8 mouse cellular contexts compared by ENCODE assay signal in genomic region chr7:28013549-28014444, GRCm38 (mm10). TPM values are rescaled to one million over a fixed set of nuclear protein-coding genes. Genes with fewer than 3 reads are reported as not detected.
DNase-seq lines count a peak whose midpoint lies in the region; ATAC-seq and TF ChIP-seq lines count a peak whose summit lies in the region.

Gene Zfp850 (minus strand): TSS chr7:28014115.

- no peak for TF ChIP-seq EP300 in stomach, postnatal 0 days (optimal IDR thresholded peaks at IDR 0.05)

- H3K4me2 ChIP-seq in heart, embryonic 14.5 days (ENCODE audit: low read length) = peak within 1 kb of the TSS; percentile 96
- peak within 1 kb of the TSS; percentile 86 for H3K4me2 ChIP-seq in liver, embryonic 13.5 days
- peak within 1 kb of the TSS; percentile 71 for H3K4me2 ChIP-seq in neural tube, embryonic 11.5 days (ENCODE audit: low read depth)
- H3K4me2 ChIP-seq in stomach, postnatal 0 days (replicated peaks; ENCODE audit: low read depth) = peak within 1 kb of the TSS; percentile 84

- TF ChIP-seq CTCF in stomach, postnatal 0 days (IDR thresholded peaks at IDR 0.05; ENCODE audit: low read depth) = no peak

- H3K4me3 ChIP-seq in brown adipose tissue, adult 24 weeks (ENCODE audit: insufficient read depth, low read depth, low read length) = peak within 1 kb of the TSS; percentile 88
- H3K4me3 ChIP-seq in heart, embryonic 14.5 days (ENCODE audit: control insufficient read depth in 1 of 2, insufficient read depth in 1 of 2, low read depth in 1 of 2, low read length in 2 of 2) = peak within 1 kb of the TSS; percentile 85 to 99
- H3K4me3 ChIP-seq in liver, embryonic 13.5 days (replicated peaks) = peak within 1 kb of the TSS; percentile 75
- H3K4me3 ChIP-seq in neural tube, embryonic 11.5 days (ENCODE audit: low read depth, low read length) = peak within 1 kb of the TSS; percentile 49
- peak within 1 kb of the TSS; percentile 64 for H3K4me3 ChIP-seq in stomach, postnatal 0 days (ENCODE audit: low read depth, low read length)

- peaks cover 5% of the 10 kb centered on the region; the same call in 1 of the 2 replicates for H3K9me3 ChIP-seq in heart, embryonic 14.5 days (ENCODE audit: control insufficient read depth, low read length)
- H3K9me3 ChIP-seq in liver, embryonic 13.5 days (replicated peaks) = no peaks in the 10 kb centered on the region
- H3K9me3 ChIP-seq in neural tube, embryonic 11.5 days (ENCODE audit: control insufficient read depth, low read length) = no peaks in the 10 kb centered on the region
- H3K9me3 ChIP-seq in stomach, postnatal 0 days (ENCODE audit: control insufficient read depth, low read length) = no peaks in the 10 kb centered on the region

- H3K27me3 ChIP-seq in heart, embryonic 14.5 days (ENCODE audit: control insufficient read depth, insufficient read depth, low read length) = no peaks in the 10 kb centered on the region
- H3K27me3 ChIP-seq in liver, embryonic 13.5 days = no peaks in the 10 kb centered on the region
- no peaks in the 10 kb centered on the region for H3K27me3 ChIP-seq in neural tube, embryonic 11.5 days (ENCODE audit: control insufficient read depth, insufficient read depth, low read length)
- no peaks in the 10 kb centered on the region for H3K27me3 ChIP-seq in stomach, postnatal 0 days (ENCODE audit: control insufficient read depth, insufficient read depth, low read length)

- DNase-seq in CD4-positive, CD25-positive, alpha-beta regulatory T cell, adult 2 months (ENCODE audit: low read depth, low spot score) = peak; percentile 74
- DNase-seq in fibroblast of lung, adult 2 months (ENCODE audit: low read depth) = peak; percentile 29
- peak; percentile 84 for DNase-seq in kidney, postnatal 14 days
- DNase-seq in liver, embryonic 13.5 days = peak; percentile 61
- peak; percentile 86 for DNase-seq in neural tube, embryonic 11.5 days (ENCODE audit: low spot score)
- peak; percentile 82 for DNase-seq in stomach, postnatal 0 days (ENCODE audit: low spot score)

- peak; percentile 83 for ATAC-seq in heart, embryonic 14.5 days (ENCODE audit: insufficient number of reproducible peaks, insufficient read depth, low FRiP score, low read depth)
- peak; percentile 92 for ATAC-seq in liver, embryonic 13.5 days (ENCODE audit: low read depth)
- ATAC-seq in neural tube, embryonic 11.5 days (ENCODE audit: insufficient read depth, low FRiP score, low TSS enrichment) = peak; percentile 86
- ATAC-seq in stomach, postnatal 0 days (ENCODE audit: low FRiP score, low TSS enrichment) = peak; percentile 89

- under 1% methylated on average over 47 of the region's 47 CpGs for WGBS in heart, embryonic 14.5 days
- WGBS in liver, embryonic 13.5 days (ENCODE audit: insufficient replicate concordance) = under 1% methylated on average over 47 of the region's 47 CpGs
- under 1% methylated on average over 47 of the region's 47 CpGs for WGBS in neural tube, embryonic 11.5 days
- under 1% methylated on average over 47 of the region's 47 CpGs for WGBS in stomach, postnatal 0 days

- no peaks in the 10 kb centered on the region for H3K36me3 ChIP-seq in heart, embryonic 14.5 days (ENCODE audit: control insufficient read depth, insufficient read depth, low read length)
- H3K36me3 ChIP-seq in liver, embryonic 13.5 days = peaks cover 21% of the 10 kb centered on the region; the same call in 1 of the 2 replicates
- no peaks in the 10 kb centered on the region for H3K36me3 ChIP-seq in neural tube, embryonic 11.5 days (ENCODE audit: control insufficient read depth, insufficient read depth, low read length)
- H3K36me3 ChIP-seq in stomach, postnatal 0 days (ENCODE audit: control insufficient read depth, insufficient read depth, low read length) = no peaks in the 10 kb centered on the region

- H3K27ac ChIP-seq in brown adipose tissue, adult 24 weeks (replicated peaks; ENCODE audit: low read depth, low read length) = peak within 1 kb of the TSS; percentile 58
- H3K27ac ChIP-seq in heart, embryonic 14.5 days (replicated peaks in 1 of 2; ENCODE audit: control insufficient read depth in 1 of 2, insufficient read depth in 1 of 2, low read depth in 2 of 2, low read length in 2 of 2) = peak within 1 kb of the TSS in 1 of 2 experiments; percentile 4; a peak in 1 of 4 replicates
- H3K27ac ChIP-seq in liver, embryonic 13.5 days = peak within 1 kb of the TSS; percentile 9; the same call in 1 of the 2 replicates
- H3K27ac ChIP-seq in neural tube, embryonic 11.5 days (ENCODE audit: low read depth, low read length) = no peak within 1 kb of the TSS
- peak within 1 kb of the TSS; percentile 13; the same call in 1 of the 2 replicates for H3K27ac ChIP-seq in stomach, postnatal 0 days (replicated peaks)

- H3K4me1 ChIP-seq in brown adipose tissue, adult 24 weeks (ENCODE audit: control insufficient read depth, insufficient read depth, insufficient read length, low read length) = no peaks in the 10 kb centered on the region
- H3K4me1 ChIP-seq in heart, embryonic 14.5 days (ENCODE audit: control insufficient read depth in 2 of 2, insufficient read depth in 2 of 2, low read length in 2 of 2) = peaks cover 2 to 7% of the 10 kb centered on the region in 2 experiments; a peak in 2 of 4 replicates
- H3K4me1 ChIP-seq in liver, embryonic 13.5 days (replicated peaks) = peaks cover 12% of the 10 kb centered on the region
- H3K4me1 ChIP-seq in neural tube, embryonic 11.5 days (ENCODE audit: control insufficient read depth, insufficient read depth, low read length) = peaks cover 3% of the 10 kb centered on the region; the same call in 1 of the 2 replicates
- H3K4me1 ChIP-seq in stomach, postnatal 0 days (replicated peaks; ENCODE audit: control insufficient read depth, insufficient read depth) = no peaks in the 10 kb centered on the region

- peak within 1 kb of the TSS; percentile 89 for H3K9ac ChIP-seq in heart, embryonic 14.5 days (ENCODE audit: low read length)
- peak within 1 kb of the TSS; percentile 73 for H3K9ac ChIP-seq in liver, embryonic 13.5 days
- peak within 1 kb of the TSS; percentile 58 for H3K9ac ChIP-seq in neural tube, embryonic 11.5 days (ENCODE audit: low read length)
- peak within 1 kb of the TSS; percentile 78 for H3K9ac ChIP-seq in stomach, postnatal 0 days (ENCODE audit: low read length)

RNA-seq across cellular contexts. Expression of gene Zfp850, which starts in this region (rescaled TPM):
- polyA plus RNA-seq in brown adipose tissue, adult 24 weeks (2012; ENCODE audit: insufficient read depth, insufficient read length, missing spikeins) = 0.21 TPM in 1 of 2 replicates, not detected in the other
- polyA plus RNA-seq in heart, embryonic 14.5 days (2014; fragmentation: Nextera tagmentation; extraction: Ambion mirVana) = 1.9 and 2.2 TPM in 2 replicates
- polyA plus RNA-seq in liver, embryonic 13.5 days (2015; fragmentation: Nextera tagmentation; extraction: Ambion mirVana) = 2.5 TPM in 2 replicates
- polyA plus RNA-seq in neural tube, embryonic 11.5 days (2014; fragmentation: Nextera tagmentation; extraction: Ambion mirVana) = 9.4 and 10.7 TPM in 2 replicates
- 1.1 TPM in 2 replicates for polyA plus RNA-seq in stomach, postnatal 0 days (2015; fragmentation: Nextera tagmentation; extraction: Ambion mirVana)

Comparison
In these comparisons a context has a peak if more than half of its experiments do, and no peak if none do; other contexts are left out.
1. DNase-seq: peak in every context shown above with its lines; median percentile 86 in neural tube, embryonic 11.5 days; 84 in kidney, postnatal 14 days; 82 in stomach, postnatal 0 days; 74 in CD4-positive, CD25-positive, alpha-beta regulatory T cell, adult 2 months; 61 in liver, embryonic 13.5 days; 29 in fibroblast of lung, adult 2 months.